Mouse (Mus musculus) lung, postnatal 0 days (tissue): ENCODE results near the gene Tasp1.

Experiments
- CTCF ChIP-seq: IDR thresholded peaks from 2 replicates; pipeline ENCODE4 v1.5.1; 2016; ENCODE audit warnings: antibody characterized with exemption, mild to moderate bottlenecking
- EP300 ChIP-seq: IDR thresholded peaks from 2 replicates; pipeline ENCODE4 v1.6.1; 2016; ENCODE audit warnings: antibody characterized with exemption, mild to moderate bottlenecking, control low read depth

DNA sequence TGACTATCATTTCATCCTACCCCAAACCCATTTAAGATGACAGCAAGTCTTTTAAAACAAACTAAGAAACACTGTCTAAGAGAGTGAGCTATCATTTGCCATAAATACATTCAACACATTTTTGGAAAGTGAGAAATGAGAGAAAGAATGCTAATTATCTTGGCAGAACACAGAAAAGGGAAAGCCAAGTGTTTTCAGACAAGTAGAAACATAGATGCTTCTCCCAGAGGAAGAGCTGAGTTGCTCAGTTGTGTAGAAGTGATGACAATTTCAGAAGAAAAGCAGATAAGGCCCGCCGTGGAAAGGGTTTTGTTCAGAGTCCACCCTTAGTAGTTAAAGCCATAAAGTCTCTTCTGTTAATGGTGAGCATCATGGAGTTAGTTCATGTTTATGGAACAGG is 281.7 kb downstream of the Tasp1 start:
- TF ChIP-seq CTCF = no peak
- TF ChIP-seq EP300 = peak; percentile 2; the same call in 1 of the 2 replicates
